Mouse (Mus musculus) ZHBTc4 (cell line): ENCODE results near the gene Ascc2.

Source experiments
- DNase-seq: peaks from one replicate; pipeline ENCODE4 v3.0.0-alpha.2; 2011; ENCODE audit warnings: low read depth, low spot score

Ascc2 gene

DNA sequence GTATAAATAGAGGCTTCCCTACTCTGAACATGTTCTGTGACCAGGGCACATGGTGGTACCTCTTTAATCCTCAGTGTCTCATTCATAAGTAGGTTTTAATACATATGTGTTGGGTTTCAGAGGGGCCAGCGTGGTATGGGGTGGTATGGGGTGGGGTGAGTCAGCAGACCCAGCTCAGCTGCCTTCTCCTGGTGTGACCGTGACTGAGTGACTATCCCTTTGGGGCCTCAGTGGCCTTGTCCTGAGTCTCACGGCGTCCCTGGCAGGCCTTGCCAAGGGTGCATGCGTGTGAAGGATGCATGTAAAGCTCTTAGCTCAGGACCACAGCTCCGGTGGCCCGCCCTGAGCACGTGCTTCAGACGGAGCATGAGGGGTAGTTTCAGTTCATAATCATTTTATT lies 82.4 kb downstream of the Ascc2 start:
- no peak for DNase-seq

DNA sequence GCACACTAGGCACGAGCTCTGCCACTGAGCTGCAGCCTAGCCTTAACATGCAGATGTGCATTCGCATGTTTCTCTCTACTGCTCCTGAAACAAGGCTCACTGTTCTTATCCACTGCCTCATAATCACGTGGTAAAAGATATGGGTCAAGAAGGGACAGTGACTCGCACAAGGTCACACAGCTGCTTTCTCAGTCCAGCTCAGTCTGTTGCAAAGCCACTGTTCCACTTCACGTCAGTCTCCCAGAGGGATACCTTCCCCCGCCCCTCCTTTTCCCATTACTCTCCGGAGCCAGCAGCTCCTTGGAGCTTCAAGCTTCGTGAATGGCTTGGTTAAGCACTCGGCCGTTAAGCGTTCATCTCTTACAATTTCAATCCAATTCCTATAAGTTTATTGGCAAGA lies 82.8 kb downstream of the Ascc2 start:
- DNase-seq: peak; percentile 29

DNA sequence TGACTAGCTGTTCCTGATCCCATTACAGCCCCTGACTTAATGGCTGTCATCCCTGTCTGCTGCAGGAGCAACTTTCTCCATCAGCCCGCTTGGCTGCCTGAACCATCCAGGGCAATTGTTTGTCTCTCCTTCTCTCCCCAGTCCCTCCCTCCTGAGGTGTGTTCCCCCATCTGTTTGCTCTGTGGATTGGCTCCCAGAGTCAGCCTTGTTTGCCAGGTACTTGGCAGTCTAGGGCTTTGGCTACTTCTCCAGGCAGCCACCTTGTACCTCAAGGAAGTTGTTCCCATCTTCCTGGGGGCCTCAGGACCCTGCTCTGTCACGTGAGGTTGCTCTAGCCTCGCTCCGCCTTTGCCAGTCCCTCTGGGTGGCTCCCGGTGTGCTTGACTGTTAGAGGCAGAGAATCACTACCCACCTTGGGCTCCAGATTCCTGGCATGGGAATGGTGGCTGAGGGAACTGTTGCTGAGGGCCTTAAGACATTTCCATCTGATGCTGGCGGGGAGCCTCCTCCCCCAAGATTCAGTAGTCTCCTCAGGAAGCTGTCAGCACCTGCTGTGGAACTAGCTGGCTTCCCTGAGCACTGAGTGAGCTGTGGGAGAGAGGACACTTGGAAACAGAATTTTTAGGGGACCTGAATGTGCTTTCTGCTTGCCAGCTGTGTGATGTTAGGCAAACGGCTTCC lies 83.5 kb downstream of the Ascc2 start:
- DNase-seq: no peak

DNA sequence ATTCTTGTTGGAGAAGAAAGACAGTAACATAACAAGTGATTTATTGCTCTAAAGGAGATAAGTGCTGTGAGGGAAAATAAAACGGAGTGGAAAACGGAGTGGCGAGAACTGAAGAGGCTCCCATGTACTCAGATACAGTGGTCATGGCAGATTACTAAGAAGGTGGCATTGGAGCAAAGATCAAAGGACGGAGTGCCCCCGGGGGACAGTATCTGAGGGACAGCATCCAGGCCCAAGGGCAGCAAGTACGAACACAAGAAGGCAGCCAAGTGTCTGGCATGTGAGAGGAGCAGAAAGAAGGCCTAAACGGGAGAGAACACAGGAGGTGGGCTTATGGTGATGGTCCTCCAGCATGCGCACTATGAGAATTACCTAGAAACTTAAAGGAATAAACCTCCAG lies 84.2 kb downstream of the Ascc2 start:
- no peak for DNase-seq

DNA sequence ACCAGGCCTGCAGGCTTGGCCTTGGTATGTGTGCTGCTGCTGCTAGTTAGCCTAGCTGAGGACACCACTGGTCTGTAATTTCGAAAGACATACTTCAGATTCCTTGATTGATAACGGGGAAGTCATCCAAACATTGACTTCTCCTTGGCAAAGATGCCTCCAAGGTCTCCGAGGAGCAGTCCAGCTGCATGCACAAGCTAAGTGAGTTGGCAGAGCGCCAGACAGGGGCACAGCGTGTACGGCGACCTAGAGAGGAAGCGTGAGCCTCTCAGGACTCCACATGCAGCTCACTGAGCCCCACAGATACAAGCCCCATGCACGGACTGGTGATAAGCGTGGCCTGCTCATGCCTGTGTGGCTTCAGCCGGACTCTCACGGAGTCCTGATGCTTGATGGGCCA lies 92.1 kb downstream of the Ascc2 start:
- DNase-seq: no peak

DNA sequence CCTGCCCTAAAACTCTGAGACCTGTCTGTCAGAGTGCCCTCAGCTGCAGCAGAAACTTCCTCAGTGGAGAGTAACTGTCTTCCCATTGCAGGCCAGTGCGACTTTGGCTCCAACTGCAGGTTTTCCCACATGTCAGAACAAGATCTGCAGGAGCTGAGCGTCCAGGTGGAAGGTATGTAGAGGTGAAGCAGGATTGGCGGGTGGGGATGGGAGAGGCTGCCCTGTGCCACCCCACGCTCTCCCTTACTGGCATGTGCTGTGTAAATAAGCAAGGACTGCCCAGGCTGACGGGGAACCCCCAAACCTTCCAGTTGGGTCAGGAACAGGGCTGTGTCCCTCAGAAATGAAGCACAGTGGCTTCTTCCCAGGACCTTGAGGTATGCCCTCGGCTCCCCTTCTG lies 92.5 kb downstream of the Ascc2 start:
- DNase-seq: no peak

DNA sequence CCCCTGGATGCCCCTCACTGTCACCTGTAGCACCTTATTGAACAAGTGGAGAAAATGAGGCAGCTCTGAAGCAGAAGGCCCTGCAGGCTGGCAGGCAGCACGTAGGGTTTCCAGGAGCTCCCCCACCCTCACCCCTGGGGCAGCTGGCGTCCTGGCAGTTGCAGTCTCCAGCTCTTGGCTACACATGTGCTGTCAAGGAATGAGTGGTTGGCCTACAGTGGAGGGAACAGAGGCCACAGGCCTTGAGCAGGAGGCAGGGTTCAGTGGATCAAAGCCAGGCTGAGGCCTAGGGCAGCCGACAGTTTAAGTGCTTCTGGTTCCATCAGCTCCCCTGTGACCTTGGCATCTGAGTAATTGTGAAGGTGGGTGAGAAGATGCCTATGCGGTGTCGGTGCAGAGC lies 93.4 kb downstream of the Ascc2 start:
- DNase-seq: no peak

DNA sequence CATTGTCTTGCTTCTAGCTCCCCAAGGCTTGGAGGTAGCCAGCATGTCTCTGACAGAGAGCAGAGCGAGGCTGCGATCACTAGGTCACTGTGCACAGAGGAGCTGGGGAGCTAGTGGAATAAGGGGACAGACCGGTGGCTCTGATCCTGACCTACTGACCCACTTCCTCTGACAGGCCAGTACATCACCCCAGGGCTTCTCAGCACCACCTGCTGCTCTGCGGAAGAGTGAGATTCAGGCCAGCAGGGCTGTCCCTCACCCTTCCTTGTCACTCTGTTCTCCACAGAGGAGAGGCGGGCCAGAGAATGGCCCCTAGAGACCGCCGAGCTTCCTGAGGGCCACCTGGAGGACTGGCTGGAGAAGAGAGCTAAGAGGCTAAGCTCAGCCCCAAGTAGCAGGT lies 94.2 kb downstream of the Ascc2 start:
- DNase-seq: no peak

DNA sequence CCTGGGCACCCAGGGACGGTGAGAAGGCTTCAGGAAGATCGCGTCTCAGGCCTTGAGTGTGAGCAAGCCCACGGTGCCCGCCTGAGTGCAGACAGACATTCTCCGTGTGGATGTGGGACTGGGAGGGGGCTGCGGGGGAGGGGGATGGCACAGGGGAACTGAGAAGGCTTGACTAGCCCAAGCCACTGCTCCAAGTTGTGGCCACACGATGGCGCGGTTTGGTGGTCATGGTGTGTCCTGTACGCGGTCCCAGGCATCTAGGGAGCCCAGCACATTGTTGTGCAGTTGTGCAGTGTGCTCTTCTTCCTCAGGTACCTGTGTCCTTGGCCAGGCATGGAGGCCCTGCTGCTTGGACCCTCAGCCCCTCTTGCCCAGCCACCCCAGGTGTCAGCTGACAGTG lies 96.6 kb downstream of the Ascc2 start:
- DNase-seq: peak; percentile 77
